Mouse (Mus musculus): ENCODE measurements at regions not wholly inside any gene's neighbourhood (a gene's known extent, or its start where the extent isn't known, plus 50 kb on each side); places are given as distances from the start of the nearest gene placed in this dataset.

DNA sequence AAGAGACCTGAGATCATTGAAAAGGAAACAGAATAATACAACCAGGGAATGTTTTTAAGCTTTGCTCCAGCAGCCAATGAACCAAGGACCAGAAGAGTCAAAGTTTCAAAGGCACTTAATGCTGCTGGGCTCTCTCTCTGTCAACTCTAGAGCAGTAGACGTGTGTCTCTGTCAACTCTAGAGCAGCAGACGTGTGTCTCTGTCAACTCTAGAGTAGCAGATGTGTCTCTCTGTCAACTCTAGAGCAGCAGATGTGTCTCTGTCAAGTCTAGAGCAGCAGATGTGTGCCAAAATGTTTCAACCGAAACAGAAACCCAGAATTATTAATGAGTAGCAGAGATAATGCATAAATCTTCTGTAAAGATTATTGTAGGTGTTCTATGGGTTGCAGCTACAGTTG lies 82.1 kb upstream of the Palmd start:
- DNase-seq (ENCODE audit: low read depth, low spot score): no peak
- WGBS: 66% methylated on average over 3 of the region's 3 CpGs

DNA sequence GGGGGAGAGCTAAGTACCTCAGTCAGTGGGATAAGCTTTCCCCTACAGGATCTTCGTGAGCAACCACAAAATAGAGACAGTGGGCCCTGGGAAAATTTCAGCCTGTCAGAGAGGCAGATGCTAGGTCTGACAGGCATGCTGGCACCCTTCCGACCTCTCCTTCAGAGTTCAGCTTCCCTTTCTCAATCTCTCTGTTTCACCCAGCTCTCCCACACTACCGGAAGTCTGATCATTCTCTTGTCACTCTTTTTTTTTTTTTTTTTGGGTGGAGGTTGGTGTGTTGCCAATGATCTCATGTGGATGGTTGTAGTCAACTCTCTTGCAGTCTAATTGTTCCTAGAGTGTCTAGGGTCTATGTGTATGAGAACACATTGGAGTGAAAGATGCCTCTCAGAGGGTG lies 80.6 kb upstream of the Palmd start:
- DNase-seq (ENCODE audit: low read depth, low spot score): no peak
- WGBS: 76% methylated on average over 3 of the region's 3 CpGs

DNA sequence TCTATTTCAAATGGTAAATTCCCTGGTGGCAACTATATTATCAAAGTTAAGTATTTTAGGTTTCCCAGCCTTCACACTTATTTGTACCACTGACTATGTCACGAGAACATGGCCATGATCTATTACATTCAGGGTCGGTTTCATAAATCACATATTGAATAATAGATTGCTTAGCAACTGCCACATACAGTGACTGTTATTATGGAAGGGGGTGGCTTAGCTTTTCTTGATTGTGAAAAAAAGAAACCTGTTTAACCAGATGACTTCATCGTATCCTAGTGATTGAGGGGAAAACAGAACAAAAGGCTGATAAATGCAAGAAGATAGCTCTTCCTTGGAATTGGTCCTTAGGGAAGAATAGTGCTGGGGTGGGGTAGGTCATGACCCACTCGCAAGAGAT lies 76.0 kb upstream of the Palmd start:
- WGBS: 38% methylated on average over 4 of the region's 4 CpGs
- no peak for DNase-seq (ENCODE audit: low read depth, low spot score)

DNA sequence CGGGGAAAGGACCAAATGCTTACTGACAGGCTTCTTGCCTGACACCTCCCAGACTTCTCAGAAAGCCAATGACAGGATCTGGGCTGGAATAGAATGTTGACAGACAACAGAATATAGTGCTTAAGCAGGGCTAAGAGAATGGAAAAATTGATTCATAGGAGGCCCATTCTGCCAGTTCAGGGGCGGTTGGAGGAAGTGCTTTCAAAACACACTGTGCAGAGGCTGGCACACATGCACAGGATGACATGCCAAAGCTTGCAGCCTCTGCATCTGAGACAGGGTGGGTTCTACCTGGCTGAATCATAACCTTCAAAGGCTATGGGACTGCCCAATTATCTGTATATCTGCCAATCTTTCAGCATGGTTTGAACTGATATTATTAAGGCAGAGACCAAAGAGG lies 75.5 kb upstream of the Palmd start:
- 48% methylated on average over 2 of the region's 2 CpGs for WGBS
- DNase-seq (ENCODE audit: low read depth, low spot score): no peak

DNA sequence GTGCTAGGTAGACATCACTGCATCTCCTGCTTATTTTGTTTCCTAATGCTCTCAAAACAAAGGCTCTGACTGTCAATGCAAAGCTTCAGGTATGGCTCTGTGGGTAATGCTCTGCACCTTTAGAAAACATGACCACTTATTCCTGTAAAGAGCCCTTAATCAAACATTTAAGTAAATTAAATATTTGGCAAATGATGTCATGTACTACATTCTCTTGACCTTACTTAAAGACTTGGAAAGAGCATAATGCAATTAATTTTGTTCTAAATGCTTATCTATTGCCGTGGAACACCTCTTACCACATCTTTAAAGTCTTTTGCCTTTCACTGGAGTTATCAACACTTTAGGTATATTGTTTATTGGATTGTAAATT lies 70.1 kb upstream of the Palmd start:
- WGBS: 34% methylated on average over 1 of the region's 1 CpGs
- no peak for DNase-seq (ENCODE audit: low read depth, low spot score)

DNA sequence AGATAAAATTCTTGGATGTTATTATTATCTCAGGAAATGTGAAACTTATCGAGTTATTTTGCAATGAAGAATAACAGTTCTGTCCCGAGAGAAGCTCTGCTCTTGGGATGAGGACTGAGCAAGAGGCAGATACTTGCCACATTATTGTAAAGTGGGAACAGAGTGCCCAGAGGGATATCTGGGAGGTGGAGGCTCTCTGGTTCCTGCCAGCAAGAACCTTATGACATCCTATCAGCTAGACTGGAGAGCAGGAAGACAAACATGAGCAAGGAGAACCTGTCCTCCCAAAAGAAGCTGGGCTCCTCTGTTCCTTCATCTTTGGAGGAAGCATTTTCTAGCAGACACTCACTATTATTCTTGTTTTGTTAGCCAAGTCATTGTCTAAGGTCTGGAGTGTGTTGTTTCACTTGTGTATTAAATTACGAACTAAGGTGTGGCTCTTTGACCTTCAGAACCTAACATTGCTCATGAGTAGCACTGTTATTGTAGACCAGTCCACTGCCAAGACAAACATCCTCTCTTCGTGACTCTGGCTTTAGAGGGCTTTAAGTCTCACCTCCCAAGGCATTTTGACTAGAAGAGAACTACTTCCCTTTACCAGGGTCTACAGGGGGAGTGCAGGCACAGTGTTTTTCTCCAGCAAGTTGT lies 69.6 kb upstream of the Palmd start:
- no peak for DNase-seq (ENCODE audit: low read depth, low spot score)
- 31% methylated on average over 4 of the region's 4 CpGs for WGBS

Measured in large intestine, adult 2 months (tissue).